8 mouse cellular contexts compared by ENCODE assay signal in the genomic region with DNA sequence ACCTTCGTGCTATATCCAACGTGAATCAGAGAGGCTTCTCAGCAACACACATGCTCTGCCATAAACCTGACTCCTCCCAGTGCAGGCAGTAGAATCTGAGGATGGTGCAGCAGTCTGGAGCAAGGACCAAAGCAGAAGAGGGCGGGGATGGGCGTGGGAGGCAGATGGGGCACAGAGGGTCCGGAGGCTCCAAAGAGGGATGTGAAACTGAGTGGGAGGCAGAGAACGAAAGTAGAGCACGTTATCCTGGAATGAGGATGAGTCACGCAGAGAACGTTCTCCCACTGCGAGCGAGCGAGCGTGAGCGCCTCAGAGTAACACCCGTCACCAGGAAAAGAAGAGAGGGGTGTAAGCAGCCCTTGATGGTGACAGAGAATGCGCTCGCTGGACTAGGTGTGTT. TPM values are rescaled to one million over a fixed set of nuclear protein-coding genes. Genes with fewer than 3 reads are reported as not detected.
DNase-seq lines count a peak whose midpoint lies in the region; ATAC-seq lines count a peak whose summit lies in the region.

No protein-coding gene starts in this region.

- 86% methylated on average over 17 of the region's 17 CpGs for WGBS in midbrain, embryonic 10.5 days
- 86% methylated on average over 17 of the region's 17 CpGs for WGBS in midbrain, embryonic 14.5 days

- no peaks in the 10 kb centered on the region for H3K36me3 ChIP-seq in midbrain, embryonic 10.5 days
- H3K36me3 ChIP-seq in midbrain, embryonic 14.5 days (ENCODE audit: control insufficient read depth, insufficient read depth, low read length) = no peaks in the 10 kb centered on the region
- peaks cover 8% of the 10 kb centered on the region for H3K36me3 ChIP-seq in megakaryocyte, embryonic 14.5 days (replicated peaks; ENCODE audit: low read length)

- H3K4me1 ChIP-seq in midbrain, embryonic 10.5 days = peaks cover 13% of the 10 kb centered on the region
- H3K4me1 ChIP-seq in midbrain, embryonic 14.5 days (ENCODE audit: control insufficient read depth, insufficient read depth, low read length) = no peaks in the 10 kb centered on the region
- H3K4me1 ChIP-seq in megakaryocyte, embryonic 14.5 days = peaks cover 73% of the 10 kb centered on the region

- no peak for ATAC-seq in midbrain, embryonic 14.5 days (ENCODE audit: low FRiP score, low TSS enrichment)
- no peak for ATAC-seq in activated CD4-positive, CD25-positive, alpha-beta regulatory T cell, adult 4 months

- peak overlapping the region; percentile 33; the same call in 1 of the 2 replicates for H3K27ac ChIP-seq in midbrain, embryonic 10.5 days (replicated peaks)
- H3K27ac ChIP-seq in midbrain, embryonic 14.5 days (replicated peaks; ENCODE audit: low read depth, low read length) = no peak overlapping the region

- DNase-seq in midbrain, embryonic 10.5 days (ENCODE audit: low spot score) = no peak
- DNase-seq in midbrain, embryonic 14.5 days = no peak
- DNase-seq in gastrocnemius, postnatal 25 days = peak; percentile 39
- peak; percentile 37 to 38 for DNase-seq in layer of hippocampus, postnatal 14 days (ENCODE audit: low spot score in 2 of 2)
- no peak for DNase-seq in thymus, postnatal 25 days
- no peak for DNase-seq in cerebellum, postnatal 10 days

- H3K4me3 ChIP-seq in midbrain, embryonic 10.5 days = no peak overlapping the region
- H3K4me3 ChIP-seq in midbrain, embryonic 14.5 days (replicated peaks; ENCODE audit: low read depth, low read length) = no peak overlapping the region
- H3K4me3 ChIP-seq in megakaryocyte, embryonic 14.5 days (replicated peaks) = peak overlapping the region; percentile 21

- no peaks in the 10 kb centered on the region for H3K9me3 ChIP-seq in midbrain, embryonic 10.5 days (replicated peaks)
- H3K9me3 ChIP-seq in midbrain, embryonic 14.5 days (ENCODE audit: control insufficient read depth, low read length) = no peaks in the 10 kb centered on the region
- no peaks in the 10 kb centered on the region for H3K9me3 ChIP-seq in megakaryocyte, embryonic 14.5 days

- no peak overlapping the region for H3K9ac ChIP-seq in midbrain, embryonic 14.5 days (replicated peaks; ENCODE audit: low read length)

- H3K4me2 ChIP-seq in midbrain, embryonic 14.5 days (ENCODE audit: low read length) = no peak overlapping the region

- H3K27me3 ChIP-seq in midbrain, embryonic 10.5 days (ENCODE audit: low read depth, poor library complexity, severe bottlenecking) = no peaks in the 10 kb centered on the region
- H3K27me3 ChIP-seq in midbrain, embryonic 14.5 days (ENCODE audit: control insufficient read depth, insufficient read depth, low read length) = no peaks in the 10 kb centered on the region
- H3K27me3 ChIP-seq in megakaryocyte, embryonic 14.5 days (replicated peaks) = peaks cover 70% of the 10 kb centered on the region

RNA-seq across cellular contexts. Expression of a gene that starts 12.2 kb away (rescaled TPM):
- polyA plus RNA-seq in midbrain, embryonic 10.5 days (2016; fragmentation: Nextera tagmentation; extraction: Ambion mirVana) = 1.2 and 1.3 TPM in 2 replicates
- polyA plus RNA-seq in midbrain, embryonic 14.5 days (2014; fragmentation: Nextera tagmentation; extraction: Ambion mirVana) = 2.3 and 2.9 TPM in 2 replicates
- total RNA-seq in gastrocnemius, postnatal 25 days (2021) = 1 to 10 TPM; 4.9 to 8.4 TPM
- total RNA-seq in layer of hippocampus, postnatal 14 days (2021) = 10 to 100 TPM; 29.7 to 29.9 TPM
- polyA plus RNA-seq in megakaryocyte, embryonic 14.5 days (2012; ENCODE audit: insufficient read depth, low replicate concordance) = 22.9 and 46.4 TPM in 2 replicates
- 1 to 10 TPM; 1.2 to 1.4 TPM for polyA plus RNA-seq in activated CD4-positive, CD25-positive, alpha-beta regulatory T cell, adult 4 months (2017; shearing (Covaris generic))

Comparison
In these comparisons a context has a peak if more than half of its experiments do, and no peak if none do; other contexts are left out.
1. DNase-seq: peak in gastrocnemius, postnatal 25 days (single experiment) and layer of hippocampus, postnatal 14 days (2 of 2); none in midbrain, embryonic 10.5 days (single experiment), midbrain, embryonic 14.5 days (single experiment), thymus, postnatal 25 days (single experiment) and cerebellum, postnatal 10 days (0 of 2).